Mouse (Mus musculus): Measurements from ENCODE around the gene Nrgn. TPM values are rescaled to one million over a fixed set of nuclear protein-coding genes. Genes with fewer than 3 reads are reported as not detected.

Nrgn gene
- polyA plus RNA-seq, 1 experiment = not detected

- Histone ChIP-seq H3K4me1 (ENCODE audit: control insufficient read depth, insufficient read depth, insufficient read length, low read length) (no peaks in the 10 kb centered on the region), H3K27ac (replicated peaks; ENCODE audit: low read depth, low read length) (peak overlapping the region; percentile 98), H3K4me3 (ENCODE audit: insufficient read depth, low read depth, low read length) (peak overlapping the region; percentile 70)
Measured at GRCm38 (mm10) chr9:37526443-37527395, 26.0 kb downstream of the Nrgn start.

- Histone ChIP-seq H3K4me1 (ENCODE audit: control insufficient read depth, insufficient read depth, insufficient read length, low read length) (no peaks in the 10 kb centered on the region), H3K4me3 (ENCODE audit: insufficient read depth, low read depth, low read length) (no peak overlapping the region), H3K27ac (replicated peaks; ENCODE audit: low read depth, low read length) (no peak overlapping the region)
Measured at GRCm38 (mm10) chr9:37525461-37525860, 27.2 kb downstream of the Nrgn start.

- no peak overlapping the region for H3K4me3 ChIP-seq (ENCODE audit: insufficient read depth, low read depth, low read length)
- no peaks in the 10 kb centered on the region for H3K4me1 ChIP-seq (ENCODE audit: control insufficient read depth, insufficient read depth, insufficient read length, low read length)
- H3K27ac ChIP-seq (replicated peaks; ENCODE audit: low read depth, low read length) = no peak overlapping the region
Measured at GRCm38 (mm10) chr9:37519995-37520394, 32.7 kb downstream of the Nrgn start.

- H3K4me3 ChIP-seq (ENCODE audit: insufficient read depth, low read depth, low read length) = no peak overlapping the region
- no peaks in the 10 kb centered on the region for H3K4me1 ChIP-seq (ENCODE audit: control insufficient read depth, insufficient read depth, insufficient read length, low read length)
- no peak overlapping the region for H3K27ac ChIP-seq (replicated peaks; ENCODE audit: low read depth, low read length)
Measured at GRCm38 (mm10) chr9:37518991-37519390, 33.7 kb downstream of the Nrgn start.

DNA sequence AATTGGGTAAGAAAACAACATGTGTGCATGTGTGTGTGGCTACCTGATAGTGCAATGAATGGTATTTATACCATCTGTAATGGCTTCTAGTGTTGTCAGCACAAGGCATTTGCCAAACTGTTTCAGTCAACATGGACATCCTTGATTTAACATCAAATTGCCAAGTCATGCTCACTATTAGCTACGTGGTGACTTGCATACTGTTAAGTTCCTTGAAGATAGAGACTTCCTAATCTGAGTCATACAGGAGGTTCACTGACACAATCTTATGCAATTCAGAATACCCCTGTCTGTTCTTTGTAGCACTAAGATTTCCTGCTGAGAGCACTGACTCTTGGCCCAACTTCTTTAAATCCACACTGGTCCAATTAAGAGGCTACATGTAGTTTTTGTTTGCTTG lies 35.2 kb downstream of the Nrgn start:
- Histone ChIP-seq H3K4me1 (ENCODE audit: control insufficient read depth, insufficient read depth, insufficient read length, low read length) (no peaks in the 10 kb centered on the region), H3K4me3 (ENCODE audit: insufficient read depth, low read depth, low read length) (no peak overlapping the region), H3K27ac (replicated peaks; ENCODE audit: low read depth, low read length) (no peak overlapping the region)

GRCm38 (mm10) chr9:37514456-37514855 lies 38.2 kb downstream of the Nrgn start:
- Histone ChIP-seq H3K4me1 (ENCODE audit: control insufficient read depth, insufficient read depth, insufficient read length, low read length) (0 out of 2 replicates have a peak, but pooled peaks cover 2% of the 10 kb centered on the region), H3K27ac (replicated peaks; ENCODE audit: low read depth, low read length) (no peak overlapping the region), H3K4me3 (ENCODE audit: insufficient read depth, low read depth, low read length) (no peak overlapping the region)

GRCm38 (mm10) chr9:37512097-37512496 lies 40.6 kb downstream of the Nrgn start:
- Histone ChIP-seq H3K4me3 (ENCODE audit: insufficient read depth, low read depth, low read length) (no peak overlapping the region), H3K27ac (replicated peaks; ENCODE audit: low read depth, low read length) (no peak overlapping the region), H3K4me1 (ENCODE audit: control insufficient read depth, insufficient read depth, insufficient read length, low read length) (0 out of 2 replicates have a peak, but pooled peaks cover 2% of the 10 kb centered on the region)

GRCm38 (mm10) chr9:37506023-37506422 lies 46.7 kb downstream of the Nrgn start:
- Histone ChIP-seq H3K27ac (replicated peaks; ENCODE audit: low read depth, low read length) (no peak overlapping the region), H3K4me1 (ENCODE audit: control insufficient read depth, insufficient read depth, insufficient read length, low read length) (0 out of 2 replicates have a peak, but pooled peaks cover 2% of the 10 kb centered on the region)

GRCm38 (mm10) chr9:37504348-37504747 lies 48.4 kb downstream of the Nrgn start:
- no peak overlapping the region for H3K27ac ChIP-seq (replicated peaks; ENCODE audit: low read depth, low read length)
- H3K4me3 ChIP-seq (ENCODE audit: insufficient read depth, low read depth, low read length) = no peak overlapping the region
- no peaks in the 10 kb centered on the region for H3K4me1 ChIP-seq (ENCODE audit: control insufficient read depth, insufficient read depth, insufficient read length, low read length)

More at GRCm38 (mm10) chr9:37506023-37506422, 46.7 kb downstream of the Nrgn start:
- no peak overlapping the region for H3K4me3 ChIP-seq (ENCODE audit: insufficient read depth, low read depth, low read length)

DNA sequence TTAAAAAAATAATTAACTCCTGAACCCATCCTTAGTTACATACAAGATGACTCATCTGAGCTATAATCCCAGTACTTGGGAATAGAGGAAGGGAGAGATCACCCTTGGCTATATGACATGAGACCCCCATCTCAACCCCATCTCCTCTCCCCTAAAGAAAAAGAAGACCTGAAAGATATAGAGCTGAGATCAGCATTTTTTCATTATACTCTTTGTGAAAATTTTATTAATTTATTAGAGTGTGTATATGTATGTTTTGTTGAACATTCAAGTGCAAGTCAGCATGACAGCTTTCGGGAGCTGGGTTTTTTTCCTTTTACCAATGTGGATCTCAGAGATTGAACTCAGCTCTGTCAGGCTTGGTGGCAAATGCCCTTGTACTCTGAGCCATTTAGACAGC lies 51.5 kb downstream of the Nrgn start:
- Histone ChIP-seq H3K4me3 (ENCODE audit: insufficient read depth, low read depth, low read length) (no peak overlapping the region), H3K4me1 (ENCODE audit: control insufficient read depth, insufficient read depth, insufficient read length, low read length) (no peaks in the 10 kb centered on the region), H3K27ac (replicated peaks; ENCODE audit: low read depth, low read length) (no peak overlapping the region)

DNA sequence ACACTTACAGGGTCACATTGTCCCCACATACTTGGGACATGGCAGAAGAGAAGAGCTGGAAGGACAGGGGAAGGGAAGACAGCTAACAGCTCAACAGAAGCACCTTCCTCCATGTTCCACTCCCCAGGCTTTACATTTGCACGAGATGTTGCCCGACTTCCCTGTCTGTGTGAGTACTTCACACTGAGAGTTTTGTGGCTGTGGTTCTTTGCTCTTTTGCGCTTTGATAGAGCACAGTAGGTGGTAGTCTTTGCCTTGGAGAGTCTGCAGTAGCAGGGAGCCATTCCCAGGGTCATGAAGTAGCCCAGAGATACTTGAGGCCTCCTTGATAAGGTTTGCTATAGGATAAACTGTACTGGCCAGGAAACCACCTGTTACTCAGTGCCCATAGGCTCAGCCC lies 52.5 kb downstream of the Nrgn start:
- H3K4me1 ChIP-seq (ENCODE audit: control insufficient read depth, insufficient read depth, insufficient read length, low read length) = no peaks in the 10 kb centered on the region
- H3K4me3 ChIP-seq (ENCODE audit: insufficient read depth, low read depth, low read length) = no peak overlapping the region
- H3K27ac ChIP-seq (replicated peaks; ENCODE audit: low read depth, low read length) = no peak overlapping the region

DNA sequence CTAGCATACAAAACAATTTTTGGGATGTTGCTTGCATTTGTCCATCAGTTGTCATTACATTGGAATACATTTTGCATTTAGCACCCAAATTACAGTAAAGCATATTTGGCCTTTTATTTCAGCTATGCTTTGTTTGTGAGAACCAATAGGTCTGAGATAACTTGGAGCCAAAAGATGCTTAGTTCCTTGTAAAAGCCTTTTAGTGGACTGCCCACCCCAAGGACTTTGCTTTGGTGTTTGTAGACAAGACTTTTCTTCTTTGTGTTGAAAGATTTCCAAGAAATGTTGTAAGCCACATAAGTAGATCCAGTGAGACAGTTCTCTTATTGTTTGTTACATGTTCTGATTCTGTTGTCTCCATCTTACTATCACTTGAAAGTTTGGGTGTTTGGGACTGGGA lies 56.4 kb downstream of the Nrgn start:
- no peaks in the 10 kb centered on the region for H3K4me1 ChIP-seq (ENCODE audit: control insufficient read depth, insufficient read depth, insufficient read length, low read length)
- H3K27ac ChIP-seq (replicated peaks; ENCODE audit: low read depth, low read length) = no peak overlapping the region
- no peak overlapping the region for H3K4me3 ChIP-seq (ENCODE audit: insufficient read depth, low read depth, low read length)

GRCm38 (mm10) chr9:37495761-37496160 lies 56.9 kb downstream of the Nrgn start:
- Histone ChIP-seq H3K4me1 (ENCODE audit: control insufficient read depth, insufficient read depth, insufficient read length, low read length) (no peaks in the 10 kb centered on the region), H3K4me3 (ENCODE audit: insufficient read depth, low read depth, low read length) (no peak overlapping the region), H3K27ac (replicated peaks; ENCODE audit: low read depth, low read length) (no peak overlapping the region)

All from brown adipose tissue, adult 24 weeks (tissue).